Mouse (Mus musculus): ENCODE measurements at regions not wholly inside any gene's neighbourhood (a gene's known extent, or its start where the extent isn't known, plus 50 kb on each side); places are given as distances from the start of the nearest gene placed in this dataset.

- no peak for DNase-seq
These were observed 92.6 kb upstream of the Ctsc start for GRCm38 (mm10) chr7:88185120-88185796.

GRCm38 (mm10) chr7:88187555-88187954, 90.3 kb upstream of the Ctsc start:
- peak; percentile 18 to 23 for DNase-seq

- no peak for DNase-seq
These were observed 85.1 kb upstream of the Ctsc start for GRCm38 (mm10) chr7:88192771-88193170.

GRCm38 (mm10) chr7:88199043-88199442, 78.8 kb upstream of the Ctsc start:
- DNase-seq = no peak

GRCm38 (mm10) chr7:88199929-88200538, 77.9 kb upstream of the Ctsc start:
- no peak for DNase-seq

GRCm38 (mm10) chr7:88201658-88202364, 76.1 kb upstream of the Ctsc start:
- no peak for DNase-seq

GRCm38 (mm10) chr7:88206223-88206827, 71.6 kb upstream of the Ctsc start:
- DNase-seq = no peak

GRCm38 (mm10) chr7:88206914-88207710, 70.8 kb upstream of the Ctsc start:
- peak; percentile 17 to 29 for DNase-seq

- no peak for DNase-seq
These were observed 63.1 kb upstream of the Ctsc start for GRCm38 (mm10) chr7:88214713-88215198.

- DNase-seq = no peak
These were observed 62.5 kb upstream of the Ctsc start for GRCm38 (mm10) chr7:88215425-88215824.

- DNase-seq = no peak
These were observed 55.7 kb upstream of the Ctsc start for GRCm38 (mm10) chr7:88222141-88222540.

- DNase-seq = no peak
These were observed 52.1 kb upstream of the Ctsc start for GRCm38 (mm10) chr7:88225800-88226199.

All from cerebellum, postnatal 14 days (tissue).